Mouse (Mus musculus): ENCODE data around the gene Cd52.

Gene Cd52

GRCm38 (mm10) chr4:134047648-134048047, 47.2 kb downstream of the Cd52 start:
- DNase-seq, result no peak

- DNase-seq, result no peak
These were observed 51.8 kb downstream of the Cd52 start for GRCm38 (mm10) chr4:134043041-134043440.

GRCm38 (mm10) chr4:134041317-134042123, 53.4 kb downstream of the Cd52 start:
- no peak for DNase-seq

GRCm38 (mm10) chr4:134035953-134036352, 58.9 kb downstream of the Cd52 start:
- peak; percentile 43 for DNase-seq
